Mouse (Mus musculus): Measurements from ENCODE around the gene Snx30. TPM values are rescaled to one million over a fixed set of nuclear protein-coding genes. Genes with fewer than 3 reads are reported as not detected.

Snx30 gene
- polyA plus RNA-seq, 1 experiment from 2014 or later: 3.4 TPM

DNA sequence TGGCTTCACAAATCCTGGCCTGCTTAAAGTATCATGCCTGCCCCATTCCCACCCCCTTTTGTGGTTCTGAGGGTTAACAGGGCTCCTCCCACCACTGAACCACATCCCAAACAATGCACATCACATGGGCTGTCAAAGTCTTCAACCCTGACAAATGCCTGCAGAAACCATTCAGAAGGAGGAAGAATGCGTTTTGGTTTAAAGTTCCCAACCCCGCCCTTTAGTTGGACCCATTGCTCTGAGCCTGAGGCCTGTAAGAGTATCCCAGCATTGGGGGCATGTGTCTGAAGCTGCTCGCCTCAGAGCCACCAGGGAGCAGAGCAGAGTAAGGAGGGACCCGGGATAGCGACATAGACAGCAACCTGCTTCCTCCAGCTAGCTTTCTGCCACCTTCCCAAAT, 68.2 kb downstream of the Snx30 start:
- 28% methylated on average over 5 of the region's 5 CpGs for WGBS (ENCODE audit: insufficient replicate concordance)
- DNase-seq: no peak
- no peak for ATAC-seq (ENCODE audit: low read depth)

DNA sequence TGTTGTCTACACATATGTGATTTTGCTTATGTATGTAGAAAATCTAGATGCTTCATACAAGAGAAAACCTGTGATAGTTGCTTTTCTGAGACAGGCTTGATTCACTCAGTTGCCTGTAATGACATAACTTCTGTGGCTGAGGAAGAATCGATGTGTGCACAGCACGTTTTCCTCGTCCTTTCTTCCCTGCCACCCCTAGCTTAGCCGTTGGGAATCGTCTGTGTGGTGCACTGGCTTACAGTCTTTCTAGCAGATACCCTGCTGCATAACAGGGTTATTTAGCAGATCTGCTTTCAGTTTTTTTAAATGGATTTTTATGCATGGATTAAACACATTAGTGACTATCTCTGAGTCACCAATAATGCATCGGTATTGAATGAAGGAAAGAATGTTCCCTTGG, 70.9 kb downstream of the Snx30 start:
- ATAC-seq (ENCODE audit: low read depth) (no peak), DNase-seq (no peak)
- Histone ChIP-seq H3K36me3 (peaks cover 14% of the 10 kb centered on the region; the same call in 1 of the 2 replicates), H3K9ac (no peak overlapping the region), H3K27ac (no peak overlapping the region), H3K4me3 (replicated peaks) (no peak overlapping the region), H3K27me3 (no peaks in the 10 kb centered on the region), H3K4me2 (no peak overlapping the region), H3K9me3 (replicated peaks) (no peaks in the 10 kb centered on the region), H3K4me1 (replicated peaks) (peaks cover 12% of the 10 kb centered on the region)
- WGBS (ENCODE audit: insufficient replicate concordance): 75% methylated on average over 6 of the region's 6 CpGs

More for the DNA sequence above, 68.2 kb downstream of the Snx30 start:
- Histone ChIP-seq H3K4me2 (no peak overlapping the region), H3K4me3 (replicated peaks) (no peak overlapping the region), H3K27me3 (no peaks in the 10 kb centered on the region), H3K9ac (no peak overlapping the region), H3K36me3 (0 out of 2 replicates have a peak, but pooled peaks cover 5% of the 10 kb centered on the region), H3K4me1 (replicated peaks) (peaks cover 12% of the 10 kb centered on the region), H3K27ac (no peak overlapping the region), H3K9me3 (replicated peaks) (no peaks in the 10 kb centered on the region)

DNA sequence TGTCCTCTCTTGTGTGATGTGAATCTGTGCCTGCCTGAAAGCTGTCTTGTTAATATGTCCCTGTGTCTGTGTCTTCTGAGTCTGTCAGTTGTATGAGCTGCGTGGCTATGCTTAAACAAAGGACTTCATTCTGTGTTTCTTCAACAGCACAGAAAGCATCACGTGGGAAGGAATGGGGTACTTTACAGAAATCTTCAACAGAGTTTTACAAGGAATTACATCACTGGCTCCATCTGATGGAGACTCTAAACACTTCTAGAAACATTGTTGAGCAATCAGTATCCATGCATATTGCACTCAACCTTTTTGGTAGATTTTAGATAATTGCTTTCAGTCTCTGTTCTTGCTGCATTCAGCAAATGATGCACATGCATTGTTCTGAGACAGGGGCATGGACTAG, 71.4 kb downstream of the Snx30 start:
- Histone ChIP-seq H3K27me3 (no peaks in the 10 kb centered on the region), H3K4me1 (replicated peaks) (peaks cover 12% of the 10 kb centered on the region), H3K9ac (no peak overlapping the region), H3K9me3 (replicated peaks) (no peaks in the 10 kb centered on the region), H3K36me3 (peaks cover 18% of the 10 kb centered on the region), H3K4me3 (replicated peaks) (no peak overlapping the region), H3K4me2 (no peak overlapping the region), H3K27ac (no peak overlapping the region)
- WGBS (ENCODE audit: insufficient replicate concordance): 74% methylated on average over 2 of the region's 2 CpGs
- DNase-seq: no peak
- no peak for ATAC-seq (ENCODE audit: low read depth)

DNA sequence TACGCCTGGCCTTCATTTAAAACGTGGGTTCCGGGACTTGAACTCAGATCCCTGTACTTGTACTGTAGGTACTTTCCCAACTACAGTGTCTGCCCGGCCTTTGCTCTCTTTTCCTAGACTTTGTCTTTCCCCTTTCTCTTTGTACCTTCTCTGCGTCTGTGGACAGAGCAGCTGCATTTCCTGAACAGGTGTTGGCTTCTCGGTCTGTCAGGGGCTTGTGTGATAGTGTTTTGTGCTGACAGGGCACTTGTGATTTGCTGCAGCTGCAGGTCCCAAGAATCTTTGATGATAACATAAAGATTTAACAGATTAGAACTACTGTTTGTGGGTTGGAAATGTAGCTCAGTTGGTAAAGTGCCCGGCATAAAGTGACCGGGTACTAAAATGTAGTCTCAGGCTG, 73.0 kb downstream of the Snx30 start:
- Histone ChIP-seq H3K9me3 (replicated peaks) (no peaks in the 10 kb centered on the region), H3K4me3 (replicated peaks) (no peak overlapping the region), H3K9ac (no peak overlapping the region), H3K36me3 (peaks cover 31% of the 10 kb centered on the region), H3K27me3 (no peaks in the 10 kb centered on the region), H3K4me1 (replicated peaks) (peaks cover 6% of the 10 kb centered on the region), H3K27ac (no peak overlapping the region), H3K4me2 (no peak overlapping the region)
- DNase-seq (no peak), ATAC-seq (ENCODE audit: low read depth) (no peak)
- WGBS (ENCODE audit: insufficient replicate concordance): 73% methylated on average over 8 of the region's 8 CpGs

DNA sequence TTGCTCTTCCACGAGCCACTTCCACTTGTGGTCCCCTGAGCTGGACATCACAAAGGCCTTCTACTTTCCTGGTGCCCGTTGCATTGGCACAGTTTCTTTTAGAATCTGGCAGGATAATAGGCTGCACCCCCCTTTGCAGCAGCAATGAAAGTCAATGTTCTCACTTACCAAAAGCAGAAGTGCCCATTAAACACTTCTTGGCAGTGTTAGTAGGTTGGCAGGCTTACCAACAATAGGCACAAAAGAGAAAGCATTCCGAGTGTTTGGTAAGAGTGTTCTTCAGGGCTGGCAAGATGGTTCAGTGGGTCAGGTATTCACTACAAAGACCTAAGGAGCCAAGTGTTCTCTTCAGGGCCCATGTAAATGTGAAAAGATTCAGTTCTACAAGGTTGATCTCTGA, 73.8 kb downstream of the Snx30 start:
- H3K9me3 ChIP-seq (replicated peaks): no peaks in the 10 kb centered on the region
- no peak overlapping the region for H3K4me3 ChIP-seq (replicated peaks)
- 68% methylated on average over 3 of the region's 3 CpGs for WGBS (ENCODE audit: insufficient replicate concordance)
- no peak overlapping the region for H3K27ac ChIP-seq
- H3K36me3 ChIP-seq: peaks cover 31% of the 10 kb centered on the region
- no peak overlapping the region for H3K9ac ChIP-seq
- no peaks in the 10 kb centered on the region for H3K27me3 ChIP-seq
- ATAC-seq (ENCODE audit: low read depth): no peak
- H3K4me1 ChIP-seq (replicated peaks): peaks cover 10% of the 10 kb centered on the region
- no peak overlapping the region for H3K4me2 ChIP-seq
- no peak for DNase-seq

DNA sequence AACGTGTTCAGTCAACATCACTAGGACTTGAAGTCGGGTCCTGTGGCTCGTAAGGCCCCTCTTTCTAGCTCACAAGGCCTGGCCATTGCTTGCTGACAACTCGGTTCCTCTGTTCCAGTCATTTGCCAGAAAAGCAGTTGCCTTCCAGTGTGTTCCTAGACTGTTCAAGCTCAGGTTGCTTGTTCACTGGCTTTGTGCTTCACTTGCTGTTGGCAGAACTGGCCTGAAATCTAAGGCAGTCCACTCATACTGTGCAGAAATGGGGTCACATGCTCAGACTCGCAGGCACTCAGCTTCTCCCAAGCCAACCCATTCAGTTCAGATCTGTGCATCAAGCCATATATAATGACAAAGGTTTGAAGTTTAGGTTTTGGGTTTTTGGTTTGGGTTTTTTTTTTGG, 75.1 kb downstream of the Snx30 start:
- Histone ChIP-seq H3K4me2 (no peak overlapping the region), H3K27me3 (no peaks in the 10 kb centered on the region), H3K9me3 (replicated peaks) (no peaks in the 10 kb centered on the region), H3K4me3 (replicated peaks) (no peak overlapping the region), H3K36me3 (peaks cover 38% of the 10 kb centered on the region), H3K27ac (no peak overlapping the region), H3K4me1 (replicated peaks) (peaks cover 14% of the 10 kb centered on the region), H3K9ac (no peak overlapping the region)
- 75% methylated on average over 5 of the region's 5 CpGs for WGBS (ENCODE audit: insufficient replicate concordance)
- ATAC-seq (ENCODE audit: low read depth): no peak
- no peak for DNase-seq

DNA sequence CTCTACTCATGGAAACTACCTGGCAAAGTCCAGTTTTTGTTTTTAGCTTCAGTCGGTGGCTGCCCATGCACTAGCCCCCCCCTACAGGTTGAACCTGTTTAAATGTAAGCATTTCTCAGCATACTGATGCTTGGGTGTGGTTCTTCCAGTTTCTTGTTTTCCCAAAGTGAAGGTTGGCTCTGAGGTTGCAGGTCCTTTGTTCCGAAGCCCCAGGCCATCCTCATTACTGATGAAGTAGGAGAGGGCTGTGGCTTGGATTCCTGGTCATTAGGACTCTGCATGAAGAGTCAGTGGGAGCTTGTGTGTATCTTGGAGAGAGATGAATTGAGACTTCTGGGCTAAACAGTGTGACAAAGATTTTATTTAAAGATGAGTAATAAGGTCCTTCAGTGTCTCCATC, 75.6 kb downstream of the Snx30 start:
- Histone ChIP-seq H3K9me3 (replicated peaks) (no peaks in the 10 kb centered on the region), H3K4me3 (replicated peaks) (no peak overlapping the region), H3K27ac (no peak overlapping the region), H3K4me1 (replicated peaks) (peaks cover 14% of the 10 kb centered on the region), H3K27me3 (no peaks in the 10 kb centered on the region), H3K4me2 (no peak overlapping the region), H3K36me3 (peaks cover 38% of the 10 kb centered on the region), H3K9ac (no peak overlapping the region)
- DNase-seq (no peak), ATAC-seq (ENCODE audit: low read depth) (no peak)
- WGBS (ENCODE audit: insufficient replicate concordance): 75% methylated on average over 2 of the region's 2 CpGs

DNA sequence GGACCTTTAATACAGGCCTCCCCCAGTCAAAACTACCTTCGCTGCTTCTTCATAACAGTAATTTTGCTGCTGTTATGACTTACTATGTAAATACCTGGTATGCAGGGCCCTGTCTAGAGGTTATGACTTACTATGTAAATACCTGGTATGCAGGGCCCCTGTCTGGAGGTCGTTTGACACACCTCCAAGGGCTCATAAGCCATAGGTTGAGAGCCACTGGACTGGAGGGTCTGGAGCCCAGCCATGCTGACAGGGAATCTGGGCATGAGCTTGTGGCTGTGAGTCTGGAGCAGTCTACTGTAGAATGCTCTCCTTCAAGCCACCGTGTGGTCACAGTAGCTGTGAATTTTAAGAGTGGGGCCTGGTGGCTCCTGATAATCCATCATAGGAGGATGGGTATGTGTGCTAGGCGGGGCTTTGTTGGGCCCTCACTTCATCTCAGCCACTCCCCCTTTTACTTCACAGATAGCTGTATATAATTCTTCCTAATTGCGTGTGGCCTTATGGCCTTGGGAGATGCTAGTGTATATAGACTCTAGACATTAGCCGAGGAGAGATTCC, 78.6 kb downstream of the Snx30 start:
- peaks cover 14% of the 10 kb centered on the region for H3K4me1 ChIP-seq (replicated peaks)
- H3K36me3 ChIP-seq: peaks cover 43% of the 10 kb centered on the region
- no peaks in the 10 kb centered on the region for H3K27me3 ChIP-seq
- no peaks in the 10 kb centered on the region for H3K9me3 ChIP-seq (replicated peaks)
- ATAC-seq (ENCODE audit: low read depth): peak; percentile 84
- WGBS (ENCODE audit: insufficient replicate concordance): 44% methylated on average over 6 of the region's 6 CpGs
- H3K4me2 ChIP-seq: no peak overlapping the region
- 0 out of 2 replicates have a peak overlapping the region, but pooled peaks have one; percentile 8 for H3K9ac ChIP-seq
- no peak overlapping the region for H3K4me3 ChIP-seq (replicated peaks)
- H3K27ac ChIP-seq: no peak overlapping the region
- DNase-seq: no peak

DNA sequence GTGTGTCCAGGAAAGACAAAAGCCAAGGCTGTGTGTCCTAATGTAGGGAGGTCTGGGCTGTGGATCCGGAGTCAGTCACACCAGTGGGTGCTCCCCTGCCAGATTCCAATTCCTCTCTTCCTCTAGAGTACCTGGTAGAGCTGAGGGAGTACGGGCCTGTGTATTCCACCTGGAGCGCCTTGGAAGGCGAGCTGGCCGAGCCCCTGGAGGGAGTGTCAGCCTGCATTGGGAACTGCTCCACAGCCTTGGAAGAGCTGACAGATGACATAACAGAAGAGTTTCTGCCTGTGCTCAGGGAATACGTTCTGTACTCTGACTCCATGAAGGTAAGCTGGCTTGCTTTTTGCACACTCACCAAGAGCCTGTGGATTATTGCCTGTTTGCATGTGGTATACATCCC, 80.6 kb downstream of the Snx30 start:
- WGBS (ENCODE audit: insufficient replicate concordance): 80% methylated on average over 6 of the region's 6 CpGs
- H3K9me3 ChIP-seq (replicated peaks): no peaks in the 10 kb centered on the region

DNA sequence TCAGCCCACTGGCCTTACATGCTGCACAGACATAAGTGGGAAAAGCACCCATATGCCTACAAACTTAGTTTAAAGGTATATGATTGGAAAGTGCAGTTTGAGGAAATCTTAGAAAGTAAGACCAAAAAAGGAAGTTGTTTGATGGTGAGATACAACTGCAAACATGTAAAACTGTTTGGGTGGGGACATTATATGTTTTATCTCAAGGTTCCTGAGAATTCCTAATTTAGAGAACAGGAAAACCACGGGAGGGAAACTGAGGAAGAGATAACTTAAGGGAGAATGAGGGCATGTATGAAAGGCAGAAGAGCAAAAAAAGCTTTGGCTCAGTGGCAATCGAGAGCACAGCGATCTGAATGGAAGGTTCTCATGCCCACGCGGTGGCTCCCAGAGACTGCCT, 81.4 kb downstream of the Snx30 start:
- no peak overlapping the region for H3K27ac ChIP-seq
- H3K9ac ChIP-seq: no peak overlapping the region
- H3K9me3 ChIP-seq (replicated peaks): no peaks in the 10 kb centered on the region
- H3K4me1 ChIP-seq (replicated peaks): peaks cover 14% of the 10 kb centered on the region
- no peak for DNase-seq
- H3K36me3 ChIP-seq: peaks cover 26% of the 10 kb centered on the region
- H3K27me3 ChIP-seq: no peaks in the 10 kb centered on the region
- ATAC-seq (ENCODE audit: low read depth): no peak
- WGBS (ENCODE audit: insufficient replicate concordance): 48% methylated on average over 5 of the region's 5 CpGs
- no peak overlapping the region for H3K4me2 ChIP-seq
- H3K4me3 ChIP-seq (replicated peaks): no peak overlapping the region

More for the DNA sequence above, 80.6 kb downstream of the Snx30 start:
- Histone ChIP-seq H3K4me2 (no peak overlapping the region), H3K9ac (no peak overlapping the region), H3K27ac (no peak overlapping the region), H3K4me3 (replicated peaks) (no peak overlapping the region), H3K4me1 (replicated peaks) (peaks cover 14% of the 10 kb centered on the region), H3K27me3 (no peaks in the 10 kb centered on the region), H3K36me3 (peaks cover 31% of the 10 kb centered on the region)
- DNase-seq (no peak), ATAC-seq (ENCODE audit: low read depth) (no peak)

DNA sequence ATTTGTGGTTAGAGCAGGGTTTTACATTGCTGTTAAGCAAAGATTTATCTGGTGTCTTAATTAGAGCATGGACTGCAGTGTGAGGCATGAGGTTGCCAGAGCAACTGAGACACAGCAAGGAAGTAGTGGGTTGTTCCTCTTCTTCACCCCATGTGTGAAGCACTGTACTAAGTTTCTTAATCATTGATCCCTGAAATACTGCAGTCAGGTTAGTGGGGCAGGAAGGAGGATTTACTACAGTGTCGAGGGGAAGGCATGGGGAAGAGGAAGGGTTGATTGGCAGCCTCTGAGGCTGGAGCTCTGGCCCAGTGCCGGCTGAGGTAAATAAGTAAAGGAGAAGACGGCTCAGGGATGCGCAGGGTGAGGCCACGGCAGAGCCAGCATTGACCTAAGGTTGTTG, 82.4 kb downstream of the Snx30 start:
- H3K4me3 ChIP-seq (replicated peaks): no peak overlapping the region
- no peak overlapping the region for H3K9ac ChIP-seq
- DNase-seq: no peak
- no peak for ATAC-seq (ENCODE audit: low read depth)
- H3K36me3 ChIP-seq: peaks cover 21% of the 10 kb centered on the region
- H3K27ac ChIP-seq: no peak overlapping the region
- peaks cover 14% of the 10 kb centered on the region for H3K4me1 ChIP-seq (replicated peaks)
- no peak overlapping the region for H3K4me2 ChIP-seq
- WGBS (ENCODE audit: insufficient replicate concordance): 48% methylated on average over 5 of the region's 5 CpGs
- no peaks in the 10 kb centered on the region for H3K9me3 ChIP-seq (replicated peaks)
- no peaks in the 10 kb centered on the region for H3K27me3 ChIP-seq

DNA sequence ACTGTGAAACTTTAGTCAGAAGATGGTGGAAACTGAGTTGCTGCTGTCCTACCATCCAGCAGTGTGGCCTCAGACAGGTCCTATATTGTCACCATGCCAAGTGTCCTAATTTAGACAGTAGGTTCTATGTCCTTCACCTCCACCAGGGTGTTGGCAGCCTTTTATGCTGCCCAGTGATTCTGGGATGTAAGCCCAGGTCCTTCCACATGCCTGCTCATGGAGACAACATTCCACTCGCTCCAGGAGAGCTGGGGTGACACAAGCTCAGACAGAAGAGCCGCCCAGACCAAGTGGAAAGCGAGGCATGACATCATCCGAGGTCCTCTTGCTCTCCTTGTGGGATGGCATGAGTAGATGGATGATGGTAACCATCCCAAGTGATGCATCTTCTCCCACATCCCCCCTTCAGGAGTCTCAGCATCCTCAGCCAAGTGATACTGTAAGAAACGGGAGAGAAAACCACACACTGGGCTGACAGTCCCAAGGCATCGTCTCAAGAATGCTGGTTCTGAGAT, 84.5 kb downstream of the Snx30 start:
- H3K4me3 ChIP-seq (replicated peaks): no peak overlapping the region
- H3K4me2 ChIP-seq: no peak overlapping the region
- H3K4me1 ChIP-seq (replicated peaks): no peaks in the 10 kb centered on the region
- H3K9ac ChIP-seq: no peak overlapping the region
- H3K36me3 ChIP-seq: peaks cover 30% of the 10 kb centered on the region
- H3K9me3 ChIP-seq (replicated peaks): no peaks in the 10 kb centered on the region
- 71% methylated on average over 6 of the region's 6 CpGs for WGBS (ENCODE audit: insufficient replicate concordance)
- H3K27ac ChIP-seq: no peak overlapping the region
- ATAC-seq (ENCODE audit: low read depth): no peak
- no peaks in the 10 kb centered on the region for H3K27me3 ChIP-seq
- no peak for DNase-seq

All from liver, embryonic 13.5 days (tissue).